Mouse (Mus musculus) gastrocnemius, postnatal 36 days (tissue): ENCODE data around the gene Rtkn2. TPM values are rescaled to one million over a fixed set of nuclear protein-coding genes. Genes with fewer than 3 reads are reported as not detected.
"Not testable (repeated sequence)": the region's sequence is repeated elsewhere in the genome, so short reads cannot be mapped to it uniquely, and the experiment has no call there.

Source experiments
- DNase-seq, 2 experiments: peaks; one replicate each; pipeline ENCODE4 v3.0.0; 2022
- intact Hi-C: fragments of 180-260 bp; cut with DNase I; formaldehyde crosslinking; loops from one replicate; pipeline ENCODE4 v1.15.1; 2025
- total RNA-seq, 2 experiments: library from RNA; stranded (reverse); gene quantifications; 2 replicates each; pipeline ENCODE4 v1.2.3; 2021

The Rtkn2 gene
- total RNA-seq, 2 experiments from 2014 or later, result 0.35 to 0.41 TPM

- intact Hi-C loops, result no loop called here
Measured at GRCm38 (mm10) chr10:68097821-68098675, 118.7 kb downstream of the Rtkn2 start.

GRCm38 (mm10) chr10:68099801-68100200 lies 120.4 kb downstream of the Rtkn2 start:
- DNase-seq, intact Hi-C loops: not testable (repeated sequence)

More at GRCm38 (mm10) chr10:68097821-68098675, 118.7 kb downstream of the Rtkn2 start:
- no peak for DNase-seq

- intact Hi-C loops, result no loop called here
- DNase-seq, result no peak
Measured at GRCm38 (mm10) chr10:68100506-68100905, 121.1 kb downstream of the Rtkn2 start.

GRCm38 (mm10) chr10:68101251-68101650 lies 121.9 kb downstream of the Rtkn2 start:
- intact Hi-C loops, result no loop called here
- DNase-seq, result no peak

GRCm38 (mm10) chr10:68102566-68102965 lies 123.2 kb downstream of the Rtkn2 start:
- intact Hi-C loops, result loop anchor here (2.0 kb wide), 1 partner anchor 34 kb away; no protein-coding TSS in a partner anchor
- DNase-seq, result peak in 1 of 2 experiments; percentile 38

- intact Hi-C loops, result loop anchor here (2.0 kb wide), 1 partner anchor 34 kb away; no protein-coding TSS in a partner anchor
- no peak for DNase-seq
Measured at GRCm38 (mm10) chr10:68103078-68103855, 123.9 kb downstream of the Rtkn2 start.

- no peak for DNase-seq
- intact Hi-C loops, result loop anchor here (2.0 kb wide), 1 partner anchor 33 kb away; no protein-coding TSS in a partner anchor
Measured at GRCm38 (mm10) chr10:68103988-68104387, 124.6 kb downstream of the Rtkn2 start.

GRCm38 (mm10) chr10:68104481-68104880 lies 125.1 kb downstream of the Rtkn2 start:
- intact Hi-C loops, result no loop called here
- no peak for DNase-seq

- intact Hi-C loops, result no loop called here
- no peak for DNase-seq
Measured at GRCm38 (mm10) chr10:68104881-68105781, 125.8 kb downstream of the Rtkn2 start.

- DNase-seq, result no peak
- intact Hi-C loops, result no loop called here
Measured at GRCm38 (mm10) chr10:68106351-68106950, 127.1 kb downstream of the Rtkn2 start.

GRCm38 (mm10) chr10:68107716-68108115 lies 128.3 kb downstream of the Rtkn2 start:
- DNase-seq, result no peak

More at GRCm38 (mm10) chr10:68107716-68108115, 128.3 kb downstream of the Rtkn2 start:
- intact Hi-C loops, result no loop called here

Other genes starting within 250 kb of the Rtkn2 start
- gene Zfp365, start 66.9 kb upstream of the Rtkn2 start, total RNA-seq, result under 1 TPM; 0.12 to 0.20 TPM